ENCODE assay signal across 25 mouse cellular contexts in the genomic region with DNA sequence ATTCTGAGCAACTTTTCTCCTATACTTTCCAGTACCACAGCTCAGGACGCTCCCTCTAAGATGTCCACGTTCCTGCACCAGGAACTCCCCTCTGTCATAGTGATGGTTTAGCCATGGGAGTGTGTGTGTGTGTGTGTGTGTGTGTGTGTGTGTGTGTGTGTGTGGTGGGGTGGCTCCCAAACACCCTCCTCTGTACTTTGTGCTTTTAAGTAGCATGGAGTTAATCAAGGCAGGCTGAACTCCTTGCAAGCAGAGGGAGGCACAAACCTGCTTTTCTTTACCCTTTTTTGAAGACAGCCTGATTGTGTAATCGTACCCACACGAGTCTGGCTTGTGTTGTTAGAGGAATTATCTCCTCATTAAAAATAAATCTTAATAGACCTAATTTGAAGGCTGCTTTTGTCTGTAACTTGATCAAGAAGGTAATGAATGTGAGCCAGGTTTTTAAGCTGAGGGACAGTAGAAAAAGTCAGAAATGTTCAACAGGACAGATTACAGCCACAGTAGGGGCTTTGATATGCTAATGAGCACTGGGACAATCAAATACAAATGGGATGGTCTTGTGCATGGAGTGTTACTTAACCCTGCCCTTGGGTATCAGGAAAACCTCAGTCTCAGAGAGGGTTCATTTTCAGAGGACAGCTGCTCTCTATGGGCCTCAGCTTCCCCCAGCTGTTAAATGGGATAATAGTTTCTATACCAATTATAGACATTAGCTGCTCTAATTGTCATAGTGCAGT.
DNase-seq lines count a peak whose midpoint lies in the region; ATAC-seq and TF ChIP-seq lines count a peak whose summit lies in the region.
"Had no signal": no experiment of that assay in that cellular context is flagged by ENCODE, and none has a peak within 500 bp of the region (broad histone marks: within the 10 kb centered on the region; RNA-seq: fewer than 3 reads in every experiment).

No protein-coding gene starts in this region.

- 24% methylated on average over 4 of the region's 4 CpGs for WGBS in forebrain, embryonic 11.5 days
- WGBS in forebrain, embryonic 16.5 days, result 10% methylated on average over 4 of the region's 4 CpGs
- WGBS in midbrain, embryonic 12.5 days, result 30% methylated on average over 4 of the region's 4 CpGs
- 37% methylated on average over 4 of the region's 4 CpGs for WGBS in midbrain, embryonic 11.5 days
- WGBS in embryonic facial prominence, embryonic 14.5 days, result 28% methylated on average over 4 of the region's 4 CpGs

- H3K27me3 ChIP-seq in forebrain, embryonic 11.5 days (ENCODE audit: control insufficient read depth, insufficient read depth, low read length), result no peaks in the 10 kb centered on the region
- no peaks in the 10 kb centered on the region for H3K27me3 ChIP-seq in forebrain, embryonic 16.5 days (replicated peaks; ENCODE audit: control insufficient read depth, insufficient read depth, low read length)
- H3K27me3 ChIP-seq in midbrain, embryonic 12.5 days, result peaks cover 5% of the 10 kb centered on the region
- H3K27me3 ChIP-seq in midbrain, embryonic 11.5 days (ENCODE audit: control insufficient read depth, insufficient read depth, low read length), result no peaks in the 10 kb centered on the region
- H3K27me3 ChIP-seq in embryonic facial prominence, embryonic 14.5 days (replicated peaks; ENCODE audit: control insufficient read depth, insufficient read depth, low read length), result no peaks in the 10 kb centered on the region
- H3K27me3 ChIP-seq: embryonic facial prominence, embryonic 15.5 days; heart, embryonic 15.5 days; intestine, embryonic 15.5 days; Patski had no signal

- no peak overlapping the region for H3K4me2 ChIP-seq in forebrain, embryonic 11.5 days (ENCODE audit: low read depth, low read length, severe bottlenecking)
- H3K4me2 ChIP-seq in forebrain, embryonic 16.5 days (ENCODE audit: low read length), result no peak overlapping the region
- H3K4me2 ChIP-seq in midbrain, embryonic 12.5 days (replicated peaks), result no peak overlapping the region
- H3K4me2 ChIP-seq in midbrain, embryonic 11.5 days, result no peak overlapping the region
- no peak overlapping the region for H3K4me2 ChIP-seq in embryonic facial prominence, embryonic 14.5 days (ENCODE audit: low read depth, low read length)
- H3K4me2 ChIP-seq: embryonic facial prominence, embryonic 15.5 days; heart, embryonic 11.5 days; heart, embryonic 15.5 days; hindbrain, embryonic 14.5 days; intestine, embryonic 15.5 days had no signal

- no peak overlapping the region for H3K4me3 ChIP-seq in forebrain, embryonic 11.5 days (ENCODE audit: low read depth, low read length)
- H3K4me3 ChIP-seq in forebrain, embryonic 16.5 days (replicated peaks; ENCODE audit: low read length), result no peak overlapping the region
- no peak overlapping the region for H3K4me3 ChIP-seq in midbrain, embryonic 12.5 days
- H3K4me3 ChIP-seq in midbrain, embryonic 11.5 days (ENCODE audit: low read depth, low read length), result no peak overlapping the region
- H3K4me3 ChIP-seq in embryonic facial prominence, embryonic 14.5 days (ENCODE audit: low read depth, low read length), result no peak overlapping the region
- H3K4me3 ChIP-seq: embryonic facial prominence, embryonic 15.5 days; erythroblast, embryonic 14.5 days; forebrain, embryonic 10.5 days; heart, adult 2 months; heart, embryonic 15.5 days; hindbrain, embryonic 10.5 days; intestine, embryonic 15.5 days had no signal

- no peak for TF ChIP-seq POLR2A in brain, embryonic 14.5 days (IDR thresholded peaks at IDR 0.05; ENCODE audit: borderline replicate concordance, extremely low read depth, insufficient read depth, insufficient read length, poor library complexity, severe bottlenecking)

- no peaks in the 10 kb centered on the region for H3K9me3 ChIP-seq in forebrain, embryonic 11.5 days (ENCODE audit: control insufficient read depth, low read length)
- no peaks in the 10 kb centered on the region for H3K9me3 ChIP-seq in forebrain, embryonic 16.5 days (ENCODE audit: control insufficient read depth, low read length)
- H3K9me3 ChIP-seq in midbrain, embryonic 12.5 days, result no peaks in the 10 kb centered on the region
- H3K9me3 ChIP-seq in midbrain, embryonic 11.5 days (ENCODE audit: control insufficient read depth, low read length), result no peaks in the 10 kb centered on the region
- no peaks in the 10 kb centered on the region for H3K9me3 ChIP-seq in embryonic facial prominence, embryonic 14.5 days (ENCODE audit: control insufficient read depth, low read length)
- H3K9me3 ChIP-seq: embryonic facial prominence, embryonic 15.5 days; forebrain, embryonic 10.5 days; heart, embryonic 15.5 days; hindbrain, embryonic 10.5 days; intestine, embryonic 15.5 days had no signal

- H3K36me3 ChIP-seq in forebrain, embryonic 11.5 days (ENCODE audit: control insufficient read depth, insufficient read depth, low read length), result no peaks in the 10 kb centered on the region
- no peaks in the 10 kb centered on the region for H3K36me3 ChIP-seq in forebrain, embryonic 16.5 days (ENCODE audit: control insufficient read depth, insufficient read depth)
- no peaks in the 10 kb centered on the region for H3K36me3 ChIP-seq in midbrain, embryonic 12.5 days
- no peaks in the 10 kb centered on the region for H3K36me3 ChIP-seq in midbrain, embryonic 11.5 days (ENCODE audit: control insufficient read depth, insufficient read depth, low read length)
- H3K36me3 ChIP-seq in embryonic facial prominence, embryonic 14.5 days (ENCODE audit: control insufficient read depth, insufficient read depth, low read length), result no peaks in the 10 kb centered on the region
- H3K36me3 ChIP-seq: embryonic facial prominence, embryonic 15.5 days; forebrain, embryonic 10.5 days; heart, embryonic 15.5 days; hindbrain, embryonic 10.5 days; intestine, embryonic 15.5 days had no signal

- no peak overlapping the region for H3K27ac ChIP-seq in forebrain, embryonic 11.5 days (ENCODE audit: low read depth, low read length)
- H3K27ac ChIP-seq in forebrain, embryonic 16.5 days (ENCODE audit: low read length), result no peak overlapping the region
- no peak overlapping the region for H3K27ac ChIP-seq in midbrain, embryonic 12.5 days (replicated peaks)
- H3K27ac ChIP-seq in midbrain, embryonic 11.5 days (ENCODE audit: low read depth, low read length), result no peak overlapping the region
- no peak overlapping the region for H3K27ac ChIP-seq in embryonic facial prominence, embryonic 14.5 days (replicated peaks; ENCODE audit: low read depth, low read length)
- H3K27ac ChIP-seq: embryonic facial prominence, embryonic 15.5 days; forebrain, embryonic 10.5 days; heart, adult 2 months; heart, embryonic 15.5 days; hindbrain, embryonic 10.5 days; hindbrain, embryonic 14.5 days; intestine, embryonic 15.5 days had no signal

- TF ChIP-seq CTCF in brain, embryonic 14.5 days (IDR thresholded peaks at IDR 0.05; ENCODE audit: borderline replicate concordance, extremely low read depth, insufficient read depth, insufficient read length), result no peak

- H3K9ac ChIP-seq in forebrain, embryonic 11.5 days (ENCODE audit: low read length), result no peak overlapping the region; the same call in 1 of the 2 replicates
- H3K9ac ChIP-seq in forebrain, embryonic 16.5 days (replicated peaks; ENCODE audit: low read depth, low read length), result no peak overlapping the region
- H3K9ac ChIP-seq in midbrain, embryonic 12.5 days (replicated peaks), result no peak overlapping the region
- H3K9ac ChIP-seq in midbrain, embryonic 11.5 days (ENCODE audit: low read length), result no peak overlapping the region
- no peak overlapping the region for H3K9ac ChIP-seq in embryonic facial prominence, embryonic 14.5 days (ENCODE audit: low read depth, low read length)
- H3K9ac ChIP-seq: embryonic facial prominence, embryonic 15.5 days; heart, embryonic 15.5 days; hindbrain, embryonic 14.5 days; intestine, embryonic 15.5 days had no signal

- DNase-seq in forebrain, embryonic 11.5 days (ENCODE audit: low spot score), result peak; percentile 52
- no peak for DNase-seq in midbrain, embryonic 11.5 days (ENCODE audit: low spot score, missing footprints)
- DNase-seq in brain, embryonic 14.5 days (ENCODE audit: low read depth), result peak; percentile 60
- no peak for DNase-seq in embryonic facial prominence, embryonic 14.5 days (ENCODE audit: low spot score)
- no peak for DNase-seq in adrenal gland, postnatal 10 days
- no peak for DNase-seq in urinary bladder, postnatal 36 days (ENCODE audit: low spot score in 2 of 2)
- DNase-seq: adrenal gland, adult 8-10 months; B cell, adult 2 months; cerebellum, adult 2 months; cerebellum, postnatal 10 days; gastrocnemius, postnatal 10 days; heart, adult 2 months; kidney, adult 18-20 months had no signal

- no peaks in the 10 kb centered on the region; the same call in 1 of the 2 replicates for H3K4me1 ChIP-seq in forebrain, embryonic 11.5 days (replicated peaks; ENCODE audit: control insufficient read depth, insufficient read depth, low read length)
- no peaks in the 10 kb centered on the region for H3K4me1 ChIP-seq in forebrain, embryonic 16.5 days (replicated peaks; ENCODE audit: control insufficient read depth, insufficient read depth, low read length)
- peaks cover 2% of the 10 kb centered on the region; the same call in 1 of the 2 replicates for H3K4me1 ChIP-seq in midbrain, embryonic 12.5 days
- no peaks in the 10 kb centered on the region for H3K4me1 ChIP-seq in midbrain, embryonic 11.5 days (ENCODE audit: control insufficient read depth, insufficient read depth, low read length)
- no peaks in the 10 kb centered on the region for H3K4me1 ChIP-seq in embryonic facial prominence, embryonic 14.5 days (ENCODE audit: control insufficient read depth, insufficient read depth, low read length)
- H3K4me1 ChIP-seq: embryonic facial prominence, embryonic 15.5 days; heart, embryonic 15.5 days; intestine, embryonic 15.5 days had no signal

- peak; percentile 87 for ATAC-seq in forebrain, embryonic 11.5 days (replicated peaks; ENCODE audit: low FRiP score)
- ATAC-seq in forebrain, embryonic 16.5 days, result no peak
- peak; percentile 54; the same call in 1 of the 2 replicates for ATAC-seq in midbrain, embryonic 12.5 days (ENCODE audit: low FRiP score, low read depth)
- ATAC-seq in midbrain, embryonic 11.5 days (ENCODE audit: low FRiP score), result no peak
- ATAC-seq in embryonic facial prominence, embryonic 14.5 days (ENCODE audit: low read depth), result peak; percentile 83; the same call in 1 of the 2 replicates
- ATAC-seq: CD4-positive, CD25-positive, alpha-beta regulatory T cell, adult 4 months; intestine, embryonic 15.5 days; Patski had no signal

Comparison
In these comparisons a context has a peak if more than half of its experiments do, and no peak if none do; other contexts are left out.
1. ATAC-seq: peak in forebrain, embryonic 11.5 days (single experiment), midbrain, embryonic 12.5 days (single experiment) and embryonic facial prominence, embryonic 14.5 days (single experiment); none in forebrain, embryonic 16.5 days (single experiment) and midbrain, embryonic 11.5 days (single experiment).
2. DNase-seq: peak in forebrain, embryonic 11.5 days (single experiment) and brain, embryonic 14.5 days (single experiment); none in midbrain, embryonic 11.5 days (single experiment), embryonic facial prominence, embryonic 14.5 days (single experiment), adrenal gland, postnatal 10 days (single experiment) and urinary bladder, postnatal 36 days (0 of 2).